Mouse (Mus musculus) 3T3-L1 (cell line): ENCODE data around the gene Chit1.

Source experiments
- DNase-seq: peaks from one replicate; pipeline ENCODE4 v3.0.0-alpha.2; 2015; ENCODE audit warnings: low read depth, low spot score

Chit1 gene

GRCm38 (mm10) chr1:134184089-134184488 is 73.0 kb downstream of the Chit1 start:
- no peak for DNase-seq

GRCm38 (mm10) chr1:134188217-134188616 is 77.2 kb downstream of the Chit1 start:
- DNase-seq: no peak

- DNase-seq: no peak
Observed at GRCm38 (mm10) chr1:134188989-134189729, 78.1 kb downstream of the Chit1 start.

- peak; percentile 20 for DNase-seq
Observed at GRCm38 (mm10) chr1:134191192-134191591, 80.2 kb downstream of the Chit1 start.

- DNase-seq: peak; percentile 33
Observed at GRCm38 (mm10) chr1:134192024-134192423, 81.0 kb downstream of the Chit1 start.

GRCm38 (mm10) chr1:134193126-134193525 is 82.1 kb downstream of the Chit1 start, which contains the start of gene Mybph:
Gene Mybph (plus strand): TSS chr1:134193448.
- DNase-seq: no peak

- DNase-seq: no peak
Observed at GRCm38 (mm10) chr1:134193674-134194197, 82.7 kb downstream of the Chit1 start.

- DNase-seq: no peak
Observed at GRCm38 (mm10) chr1:134194298-134195022, 83.4 kb downstream of the Chit1 start.

- DNase-seq: no peak
Observed at GRCm38 (mm10) chr1:134195117-134195516, 84.1 kb downstream of the Chit1 start.

- no peak for DNase-seq
Observed at GRCm38 (mm10) chr1:134195571-134195970, 84.5 kb downstream of the Chit1 start.

- DNase-seq: peak; percentile 13
Observed at GRCm38 (mm10) chr1:134195979-134196378, 84.9 kb downstream of the Chit1 start.

- DNase-seq: peak; percentile 61
Observed at GRCm38 (mm10) chr1:134196386-134196785, 85.3 kb downstream of the Chit1 start.

- DNase-seq: no peak
Observed at GRCm38 (mm10) chr1:134197325-134197982, 86.4 kb downstream of the Chit1 start.

GRCm38 (mm10) chr1:134198197-134198995 is 87.4 kb downstream of the Chit1 start:
- DNase-seq: no peak

- DNase-seq: no peak
Observed at GRCm38 (mm10) chr1:134200481-134200880, 89.4 kb downstream of the Chit1 start.
